In the genomic region with DNA sequence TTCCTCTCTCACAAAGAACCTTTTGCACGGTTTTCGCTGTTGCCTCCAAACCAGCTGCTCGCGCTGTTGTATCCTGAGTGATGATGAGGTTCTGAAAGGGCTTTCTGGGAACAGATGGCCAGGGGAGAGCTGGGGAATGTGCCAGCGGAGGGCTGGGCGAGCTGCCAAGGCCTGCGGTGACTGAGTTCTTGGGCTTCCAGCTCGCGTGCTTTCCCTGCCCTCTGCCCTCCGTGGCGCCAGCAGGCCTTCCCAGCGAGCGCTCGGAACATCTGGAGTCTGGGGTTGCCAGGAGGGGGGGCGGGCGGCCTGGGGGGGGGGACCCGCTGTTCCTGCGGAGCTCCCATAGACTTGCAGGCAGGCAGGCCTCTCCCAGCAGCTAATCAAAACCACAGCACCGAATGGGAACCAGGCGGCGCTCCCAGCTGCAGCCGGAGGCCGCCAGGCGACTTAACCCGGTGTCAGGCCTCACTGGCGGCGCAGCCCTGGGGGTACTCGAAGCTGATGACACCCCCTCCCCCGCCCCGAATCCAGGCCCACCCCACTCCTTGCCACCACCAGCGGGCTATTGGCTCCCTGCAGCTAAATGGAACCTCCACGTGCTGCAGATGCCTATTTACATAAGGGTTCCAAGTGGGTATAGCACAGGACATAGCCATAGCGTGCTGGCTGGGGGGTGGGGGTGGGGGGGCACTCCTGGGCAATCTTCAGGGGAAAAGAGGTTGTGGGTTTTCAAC, we compare ENCODE assay signal across 8 mouse cellular contexts. TPM values are rescaled to one million over a fixed set of nuclear protein-coding genes. Genes with fewer than 3 reads are reported as not detected.
DNase-seq lines count a peak whose midpoint lies in the region; TF ChIP-seq lines count a peak whose summit lies in the region.

No protein-coding gene starts in this region.

- DNase-seq in ES-E14 (ENCODE audit: low read depth, low spot score) = no peak
- DNase-seq in cerebellum, adult 9-10 months = peak; percentile 99
- DNase-seq in frontal cortex, postnatal 10 days (ENCODE audit: low spot score in 2 of 2) = peak; percentile 95 to 96
- peak; percentile 94 for DNase-seq in hindbrain, embryonic 10.5 days (ENCODE audit: low spot score)
- DNase-seq in layer of hippocampus, adult 9-10 months (ENCODE audit: low spot score) = peak; percentile 96
- peak; percentile 93 for DNase-seq in lung, adult 2 months
- peak; percentile 99 for DNase-seq in ovary, postnatal 14 days (ENCODE audit: low spot score)
- peak; percentile 34 to 37 for DNase-seq in thymus, postnatal 10 days (ENCODE audit: low spot score in 2 of 2)

- peak overlapping the region; percentile 63; the same call in 1 of the 2 replicates for H3K9ac ChIP-seq in ES-E14 (ENCODE audit: insufficient read depth, low read depth, low read length, poor library complexity, severe bottlenecking)

- H3K27ac ChIP-seq in ES-E14 (ENCODE audit: insufficient read depth, low read depth, low read length, poor library complexity, severe bottlenecking) = no peak overlapping the region
- peak overlapping the region; percentile 87 for H3K27ac ChIP-seq in hindbrain, embryonic 10.5 days

- H3K4me1 ChIP-seq in ES-E14 (ENCODE audit: control insufficient read depth in 2 of 2, insufficient read depth in 2 of 2, low read length in 2 of 2, poor library complexity in 1 of 2) = no peaks in the 10 kb centered on the region
- peaks cover 100% of the 10 kb centered on the region for H3K4me1 ChIP-seq in hindbrain, embryonic 10.5 days (replicated peaks)
- peaks cover 4% of the 10 kb centered on the region; the same call in 1 of the 2 replicates for H3K4me1 ChIP-seq in lung, adult 2 months (ENCODE audit: control insufficient read depth, insufficient read depth, low read length)

- TF ChIP-seq CTCF in lung, adult 2 months (IDR thresholded peaks at IDR 0.05; ENCODE audit: insufficient read depth, low read length) = no peak

- WGBS in hindbrain, embryonic 10.5 days = under 1% methylated on average over 33 of the region's 33 CpGs
- WGBS in lung, adult 2 months = 1% methylated on average over 33 of the region's 33 CpGs

- no peaks in the 10 kb centered on the region for H3K36me3 ChIP-seq in ES-E14 (ENCODE audit: control insufficient read depth, insufficient read depth, low read length, poor library complexity, severe bottlenecking)
- H3K36me3 ChIP-seq in hindbrain, embryonic 10.5 days = no peaks in the 10 kb centered on the region

- no peak for TF ChIP-seq POLR2A in lung, adult 2 months (IDR thresholded peaks at IDR 0.05; ENCODE audit: borderline replicate concordance, extremely low read depth, low read depth, low read length)

- in situ Hi-C loops in ES-E14 (cut with MboI; ENCODE audit: low sequenced_read_pairs in 2 of 2, unreplicated experiment in 2 of 2) = no loop called here

- peaks cover 64% of the 10 kb centered on the region for H3K27me3 ChIP-seq in hindbrain, embryonic 10.5 days (ENCODE audit: insufficient read depth, poor library complexity, severe bottlenecking)

- no peaks in the 10 kb centered on the region for H3K9me3 ChIP-seq in ES-E14 (ENCODE audit: control insufficient read depth, insufficient read depth, low read depth, low read length)
- H3K9me3 ChIP-seq in hindbrain, embryonic 10.5 days = no peaks in the 10 kb centered on the region

- peak overlapping the region; percentile 22 to 52 for H3K4me3 ChIP-seq in ES-E14 (ENCODE audit: insufficient read depth in 1 of 2, low read depth in 1 of 2, low read length in 2 of 2, poor library complexity in 1 of 2, severe bottlenecking in 1 of 2)
- H3K4me3 ChIP-seq in hindbrain, embryonic 10.5 days = peak overlapping the region; percentile 41
- H3K4me3 ChIP-seq in lung, adult 2 months (replicated peaks; ENCODE audit: extremely low read depth, low read depth, low read length) = peak overlapping the region; percentile 2

TF ChIP-seq in ES-E14, 5 proteins besides CTCF, POLR2A, EP300 and RAD21:
- no peak for TF ChIP-seq HCFC1 (IDR thresholded peaks at IDR 0.05; ENCODE audit: borderline replicate concordance, insufficient read depth, low read length)
- no peak for TF ChIP-seq ZNF384 (IDR thresholded peaks at IDR 0.05; ENCODE audit: low read depth, low read length)
- no peak for TF ChIP-seq MAFK (IDR thresholded peaks at IDR 0.05; ENCODE audit: insufficient read depth, low read depth, low read length)
- no peak for TF ChIP-seq ZC3H11A (IDR thresholded peaks at IDR 0.05; ENCODE audit: borderline replicate concordance, low read depth, low read length)
- TF ChIP-seq CHD2 (IDR thresholded peaks at IDR 0.05; ENCODE audit: low read depth, low read length) = no peak
TF ChIP-seq in ES-E14: peak in this region for 0.

RNA-seq across cellular contexts. Expression of a gene that starts 18.5 kb away (rescaled TPM):
- total RNA-seq in ES-E14 (2012; rRNA removed) = 1.0 TPM in 1 of 2 replicates, not detected in the other
- 15.9 and 16.6 TPM in 2 replicates for polyA plus RNA-seq in hindbrain, embryonic 10.5 days (2016; fragmentation: Nextera tagmentation; extraction: Ambion mirVana)
- 26.4 and 26.7 TPM in 2 replicates for polyA plus RNA-seq in lung, adult 2 months (2012; rRNA removed)
